Mouse (Mus musculus) CH12.LX (cell line): ENCODE results near the gene Zfp808.
"Not testable (repeated sequence)": the region's sequence is repeated elsewhere in the genome, so short reads cannot be mapped to it uniquely, and the experiment has no call there.

Experiments
- CTCF ChIP-seq, 2 experiments: IDR thresholded peaks in 1 of 2; conservative IDR thresholded peaks in 1 of 2; 2 replicates each; pipeline ENCODE4 v1.5.1; 2011 to 2012; ENCODE audit warnings: low read depth in 2 of 2, low read length in 2 of 2, improper control_type of control experiment in 1 of 2, inconsistent platforms in 1 of 2, mild to moderate bottlenecking in 1 of 2, moderate library complexity in 1 of 2
- E2F4 ChIP-seq: IDR thresholded peaks from 2 replicates; pipeline ENCODE4 v1.6.1; 2011; ENCODE audit warnings: low read depth, low read length, improper control_type of control experiment; ENCODE audit not compliant: insufficient replicate concordance
- JUND ChIP-seq: conservative IDR thresholded peaks from 2 replicates; pipeline ENCODE4 v1.6.1; 2011; ENCODE audit warnings: low read depth, low read length, improper control_type of control experiment
- MAX ChIP-seq: IDR thresholded peaks from 2 replicates; pipeline ENCODE4 v1.6.1; 2011; ENCODE audit warnings: low read length, improper control_type of control experiment
- MYC ChIP-seq: IDR thresholded peaks from 2 replicates; pipeline ENCODE4 v1.6.1; 2011; ENCODE audit warnings: low read depth, mild to moderate bottlenecking, improper control_type of control experiment, low read length
- POLR2A ChIP-seq: IDR thresholded peaks from 2 replicates; pipeline ENCODE4 v1.6.1; 2011; ENCODE audit warnings: low read depth, mild to moderate bottlenecking, improper control_type of control experiment, low read length
- SIN3A ChIP-seq: IDR thresholded peaks from 2 replicates; pipeline ENCODE4 v1.6.1; 2012; ENCODE audit warnings: low read length, improper control_type of control experiment, inconsistent platforms
- ZKSCAN1 ChIP-seq: IDR thresholded peaks from 2 replicates; pipeline ENCODE4 v1.6.1; 2012; ENCODE audit warnings: low read depth, inconsistent platforms, low read length, improper control_type of control experiment, borderline replicate concordance

GRCm38 (mm10) chr13:62129432-62130171 lies at the start of gene Zfp808:
- not testable (repeated sequence) for TF ChIP-seq CTCF (conservative IDR thresholded peaks at IDR 0.05 in 1 of 2, IDR thresholded peaks at IDR 0.05 in 1 of 2; ENCODE audit: low read depth in 2 of 2, low read length in 2 of 2); JUND; MYC; ZKSCAN1; MAX; SIN3A
- TF ChIP-seq E2F4 = peak; percentile 92; the same call in 1 of the 2 replicates
- TF ChIP-seq POLR2A = peak; percentile 65
